Mouse (Mus musculus) liver, embryonic 15.5 days (tissue): Measurements from ENCODE around the gene Nrg4. TPM values are rescaled to one million over a fixed set of nuclear protein-coding genes. Genes with fewer than 3 reads are reported as not detected.
"Not testable (repeated sequence)": the region's sequence is repeated elsewhere in the genome, so short reads cannot be mapped to it uniquely, and the experiment has no call there.

Experiments used
- ATAC-seq: fragments of 200-750 bp; cut with Nextera tagmentation; 2 replicates; pipeline ENCODE4 v1.8.0; 2017; ENCODE audit warnings: moderate number of reproducible peaks, mild to moderate bottlenecking, moderate library complexity; ENCODE audit not compliant: insufficient read depth
- H3K27ac ChIP-seq: fragments of 300-500 bp; sonication (generic); replicated peaks from 2 replicates; pipeline ENCODE4 v1.5.1; 2015; ENCODE audit warnings: mild to moderate bottlenecking, inconsistent platforms
- H3K27me3 ChIP-seq: fragments of 300-500 bp; sonication (generic); 2 replicates; pipeline ENCODE4 v1.6.1; 2015; ENCODE audit warnings: mild to moderate bottlenecking, inconsistent platforms
- H3K36me3 ChIP-seq: fragments of 300-500 bp; sonication (generic); replicated peaks from 2 replicates; pipeline ENCODE4 v1.6.1; 2015; ENCODE audit warnings: moderate library complexity, mild to moderate bottlenecking, inconsistent platforms
- H3K4me1 ChIP-seq: fragments of 300-500 bp; sonication (generic); replicated peaks from 2 replicates; pipeline ENCODE4 v1.6.1; 2015; ENCODE audit warnings: inconsistent platforms
- H3K4me2 ChIP-seq: fragments of 300-500 bp; sonication (generic); 2 replicates; pipeline ENCODE4 v1.6.1; 2015; ENCODE audit warnings: moderate library complexity, mild to moderate bottlenecking, inconsistent platforms
- H3K4me3 ChIP-seq: fragments of 300-500 bp; sonication (generic); replicated peaks from 2 replicates; pipeline ENCODE4 v1.5.1; 2015; ENCODE audit warnings: mild to moderate bottlenecking, inconsistent platforms
- H3K9ac ChIP-seq: fragments of 300-500 bp; sonication (generic); 2 replicates; pipeline ENCODE4 v1.6.1; 2015; ENCODE audit warnings: moderate library complexity, mild to moderate bottlenecking, inconsistent platforms
- H3K9me3 ChIP-seq: fragments of 300-500 bp; sonication (generic); replicated peaks from 2 replicates; pipeline ENCODE4 v1.6.1; 2016; ENCODE audit warnings: inconsistent platforms
- WGBS: fragments of 180-500 bp; shearing (Covaris S2); methylation state at CpG from one replicate; pipeline ENCODE4 v1.1.7; 2015; ENCODE audit warnings: mixed read lengths; ENCODE audit not compliant: insufficient replicate concordance; 5-methylcytosine and 5-hydroxymethylcytosine counted together
- polyA plus RNA-seq: library from polyadenylated mRNA; unstranded; fragments of >200 nt; fragmentation: Nextera tagmentation; extraction: Ambion mirVana; gene quantifications from 2 replicates; pipeline ENCODE4 v1.2.1, GENCODE M21; 2015

Gene Nrg4
- polyA plus RNA-seq, 1 experiment from 2014 or later: 1.7 TPM

- peaks cover under 1% of the 10 kb centered on the region for H3K27me3 ChIP-seq
- H3K9me3 ChIP-seq: no peaks in the 10 kb centered on the region
- no peaks in the 10 kb centered on the region for H3K36me3 ChIP-seq
- no peak overlapping the region for H3K4me2 ChIP-seq
- H3K27ac ChIP-seq: no peak overlapping the region
- H3K9ac ChIP-seq: no peak overlapping the region
- WGBS: 58% methylated on average over 4 of the region's 4 CpGs
- ATAC-seq: no peak
- no peak overlapping the region for H3K4me3 ChIP-seq
- H3K4me1 ChIP-seq: no peaks in the 10 kb centered on the region
Observed at GRCm38 (mm10) chr9:55277562-55277961, 49.1 kb downstream of the Nrg4 start.

- WGBS: 69% methylated on average over 4 of the region's 4 CpGs
- no peaks in the 10 kb centered on the region for H3K4me1 ChIP-seq
Observed at GRCm38 (mm10) chr9:55273906-55274305, 52.7 kb downstream of the Nrg4 start.

GRCm38 (mm10) chr9:55271960-55272560 lies 54.6 kb downstream of the Nrg4 start:
- no peak overlapping the region for H3K4me2 ChIP-seq
- H3K27ac ChIP-seq: no peak overlapping the region
- no peak for ATAC-seq
- WGBS: 18% methylated on average over 5 of the region's 5 CpGs
- no peaks in the 10 kb centered on the region for H3K4me1 ChIP-seq
- H3K27me3 ChIP-seq: no peaks in the 10 kb centered on the region
- no peak overlapping the region for H3K4me3 ChIP-seq
- no peaks in the 10 kb centered on the region for H3K36me3 ChIP-seq
- H3K9me3 ChIP-seq: no peaks in the 10 kb centered on the region
- H3K9ac ChIP-seq: no peak overlapping the region

More at GRCm38 (mm10) chr9:55273906-55274305, 52.7 kb downstream of the Nrg4 start:
- Histone ChIP-seq H3K36me3 (no peaks in the 10 kb centered on the region), H3K4me2 (no peak overlapping the region), H3K4me3 (no peak overlapping the region), H3K9me3 (no peaks in the 10 kb centered on the region), H3K9ac (no peak overlapping the region), H3K27me3 (no peaks in the 10 kb centered on the region), H3K27ac (no peak overlapping the region)
- no peak for ATAC-seq

GRCm38 (mm10) chr9:55264356-55265302 lies 62.0 kb downstream of the Nrg4 start:
- H3K4me3 ChIP-seq: no peak overlapping the region
- H3K4me1 ChIP-seq: no peaks in the 10 kb centered on the region
- no peaks in the 10 kb centered on the region for H3K27me3 ChIP-seq
- no peaks in the 10 kb centered on the region for H3K36me3 ChIP-seq
- WGBS: 48% methylated on average over 8 of the region's 8 CpGs
- H3K9me3 ChIP-seq: no peaks in the 10 kb centered on the region
- H3K27ac ChIP-seq: no peak overlapping the region
- no peak overlapping the region for H3K4me2 ChIP-seq
- H3K9ac ChIP-seq: no peak overlapping the region
- ATAC-seq: no peak

GRCm38 (mm10) chr9:55259741-55260140 lies 66.9 kb downstream of the Nrg4 start:
- WGBS: 71% methylated on average over 6 of the region's 6 CpGs
- no peaks in the 10 kb centered on the region for H3K27me3 ChIP-seq
- no peak overlapping the region for H3K27ac ChIP-seq
- H3K9me3 ChIP-seq: no peaks in the 10 kb centered on the region
- no peak for ATAC-seq
- no peak overlapping the region for H3K9ac ChIP-seq
- H3K36me3 ChIP-seq: no peaks in the 10 kb centered on the region
- no peak overlapping the region for H3K4me3 ChIP-seq
- H3K4me1 ChIP-seq: no peaks in the 10 kb centered on the region
- no peak overlapping the region for H3K4me2 ChIP-seq

- Histone ChIP-seq H3K27ac (no peak overlapping the region), H3K36me3 (no peaks in the 10 kb centered on the region)
- WGBS: 49% methylated on average over 2 of the region's 2 CpGs
Observed at GRCm38 (mm10) chr9:55257105-55257504, 69.5 kb downstream of the Nrg4 start.

GRCm38 (mm10) chr9:55255604-55256003 lies 71.0 kb downstream of the Nrg4 start:
- no peaks in the 10 kb centered on the region for H3K27me3 ChIP-seq
- H3K4me1 ChIP-seq: no peaks in the 10 kb centered on the region
- H3K9ac ChIP-seq: no peak overlapping the region
- H3K4me2 ChIP-seq: no peak overlapping the region
- H3K36me3 ChIP-seq: no peaks in the 10 kb centered on the region
- no peak overlapping the region for H3K27ac ChIP-seq
- 41% methylated on average over 4 of the region's 4 CpGs for WGBS
- no peak for ATAC-seq
- no peaks in the 10 kb centered on the region for H3K9me3 ChIP-seq
- no peak overlapping the region for H3K4me3 ChIP-seq

More at GRCm38 (mm10) chr9:55257105-55257504, 69.5 kb downstream of the Nrg4 start:
- Histone ChIP-seq H3K9me3 (no peaks in the 10 kb centered on the region), H3K4me1 (no peaks in the 10 kb centered on the region), H3K27me3 (no peaks in the 10 kb centered on the region), H3K4me2 (no peak overlapping the region), H3K4me3 (no peak overlapping the region), H3K9ac (no peak overlapping the region)
- ATAC-seq: no peak

GRCm38 (mm10) chr9:55255056-55255455 lies 71.6 kb downstream of the Nrg4 start:
- ATAC-seq: no peak
- no peak overlapping the region for H3K9ac ChIP-seq
- H3K4me2 ChIP-seq: no peak overlapping the region
- no peak overlapping the region for H3K4me3 ChIP-seq
- no peak overlapping the region for H3K27ac ChIP-seq
- H3K4me1 ChIP-seq: no peaks in the 10 kb centered on the region
- H3K9me3 ChIP-seq: no peaks in the 10 kb centered on the region
- H3K36me3 ChIP-seq: no peaks in the 10 kb centered on the region
- 66% methylated on average over 5 of the region's 5 CpGs for WGBS
- no peaks in the 10 kb centered on the region for H3K27me3 ChIP-seq

GRCm38 (mm10) chr9:55253849-55254248 lies 72.8 kb downstream of the Nrg4 start:
- H3K36me3 ChIP-seq: no peaks in the 10 kb centered on the region
- ATAC-seq: no peak
- H3K27ac ChIP-seq: no peak overlapping the region

GRCm38 (mm10) chr9:55252097-55252496 lies 74.5 kb downstream of the Nrg4 start:
- H3K4me1 ChIP-seq, ATAC-seq: not testable (repeated sequence)
- WGBS: 30% methylated on average over 2 of the region's 2 CpGs

More at GRCm38 (mm10) chr9:55253849-55254248, 72.8 kb downstream of the Nrg4 start:
- H3K4me1 ChIP-seq: no peaks in the 10 kb centered on the region
- no peak overlapping the region for H3K4me2 ChIP-seq
- no peaks in the 10 kb centered on the region for H3K27me3 ChIP-seq
- H3K4me3 ChIP-seq: no peak overlapping the region
- WGBS: 17% methylated on average over 1 of the region's 1 CpGs
- H3K9ac ChIP-seq: no peak overlapping the region
- no peaks in the 10 kb centered on the region for H3K9me3 ChIP-seq

GRCm38 (mm10) chr9:55250595-55251247 lies 75.9 kb downstream of the Nrg4 start:
- Histone ChIP-seq H3K4me1 (no peaks in the 10 kb centered on the region), H3K27ac (no peak overlapping the region), H3K36me3 (no peaks in the 10 kb centered on the region), H3K4me2 (no peak overlapping the region), H3K4me3 (no peak overlapping the region), H3K9me3 (no peaks in the 10 kb centered on the region), H3K27me3 (no peaks in the 10 kb centered on the region), H3K9ac (no peak overlapping the region)
- WGBS: 68% methylated on average over 6 of the region's 6 CpGs
- no peak for ATAC-seq

More at GRCm38 (mm10) chr9:55252097-55252496, 74.5 kb downstream of the Nrg4 start:
- H3K36me3 ChIP-seq, H3K4me2 ChIP-seq, H3K4me3 ChIP-seq, H3K27ac ChIP-seq, H3K9ac ChIP-seq, H3K27me3 ChIP-seq, H3K9me3 ChIP-seq: not testable (repeated sequence)
